Mouse (Mus musculus) ES-E14 (cell line): ENCODE measurements around the gene Pik3cd. TPM values are rescaled to one million over a fixed set of nuclear protein-coding genes. Genes with fewer than 3 reads are reported as not detected.
A peak's percentile ranks its signal among the peaks of the same experiment; 100 is the strongest.

ENCODE experiments used
- DNase-seq: peaks from one replicate; pipeline ENCODE4 v3.0.0-alpha.2; 2013; ENCODE audit warnings: low read depth, low spot score
- H3K27ac ChIP-seq: 2 replicates; pipeline ENCODE4 v1.5.1; 2012; ENCODE audit warnings: low read depth, mild to moderate bottlenecking, low read length, moderate library complexity, mixed read lengths; ENCODE audit not compliant: poor library complexity, insufficient read depth, severe bottlenecking
- H3K36me3 ChIP-seq: 2 replicates; pipeline ENCODE4 v1.6.1; 2012; ENCODE audit warnings: mild to moderate bottlenecking, low read length, moderate library complexity, mixed read lengths; ENCODE audit not compliant: control insufficient read depth, poor library complexity, insufficient read depth, severe bottlenecking
- H3K4me1 ChIP-seq, 2 experiments: fragments of 150-350 bp in 1 of 2; sonication (generic) in 1 of 2; 2 replicates each; pipeline ENCODE4 v1.6.1; 2012; ENCODE audit warnings: low read length in 2 of 2, mild to moderate bottlenecking in 1 of 2, mixed read lengths in 1 of 2; ENCODE audit not compliant: control insufficient read depth in 2 of 2, insufficient read depth in 2 of 2, poor library complexity in 1 of 2
- H3K4me3 ChIP-seq, 2 experiments: fragments of 150-350 bp in 1 of 2; sonication (generic) in 1 of 2; 2 replicates each; pipeline ENCODE4 v1.5.1; 2012; ENCODE audit warnings: low read length in 2 of 2, low read depth in 1 of 2, mild to moderate bottlenecking in 1 of 2, mixed read lengths in 1 of 2; ENCODE audit not compliant: insufficient read depth in 1 of 2, poor library complexity in 1 of 2, severe bottlenecking in 1 of 2
- H3K9ac ChIP-seq: 2 replicates; pipeline ENCODE4 v1.6.1; 2012; ENCODE audit warnings: low read depth, mild to moderate bottlenecking, low read length, mixed read lengths; ENCODE audit not compliant: poor library complexity, insufficient read depth, severe bottlenecking
- H3K9me3 ChIP-seq: fragments of 150-350 bp; sonication (generic); 2 replicates; pipeline ENCODE4 v1.6.1; 2012; ENCODE audit warnings: low read depth, mild to moderate bottlenecking, low read length; ENCODE audit not compliant: control insufficient read depth, insufficient read depth
- CHD2 ChIP-seq: IDR thresholded peaks from 2 replicates; pipeline ENCODE4 v1.6.1; 2014; ENCODE audit warnings: mild to moderate bottlenecking, low read depth, low read length, inconsistent platforms
- HCFC1 ChIP-seq: IDR thresholded peaks from 2 replicates; pipeline ENCODE4 v1.6.1; 2012; ENCODE audit warnings: low read length, inconsistent platforms, borderline replicate concordance; ENCODE audit not compliant: insufficient read depth
- MAFK ChIP-seq: IDR thresholded peaks from 2 replicates; pipeline ENCODE4 v1.6.1; 2014; ENCODE audit warnings: mild to moderate bottlenecking, low read depth, low read length, inconsistent platforms; ENCODE audit not compliant: insufficient read depth
- ZC3H11A ChIP-seq: IDR thresholded peaks from 2 replicates; pipeline ENCODE4 v1.6.1; 2012; ENCODE audit warnings: low read depth, mild to moderate bottlenecking, inconsistent platforms, low read length, borderline replicate concordance
- ZNF384 ChIP-seq: IDR thresholded peaks from 2 replicates; pipeline ENCODE4 v1.6.1; 2012; ENCODE audit warnings: low read depth, low read length, inconsistent platforms
- in situ Hi-C, 2 experiments: fragments of 600-800 bp; cut with MboI; formaldehyde crosslinking; loops; one replicate each; pipeline ENCODE4 v1.15.1; 2025; ENCODE audit warnings: low sequenced_read_pairs in 2 of 2, inconsistent platforms in 1 of 2; ENCODE audit not compliant: unreplicated experiment in 2 of 2
- total RNA-seq: library from RNA; depleted of rRNA; stranded (reverse); fragments of 300-350 nt; gene quantifications from 2 replicates; pipeline ENCODE4 v1.2.3, GENCODE M21; 2012

Pik3cd gene
- total RNA-seq, 1 experiment, result 6.4 TPM

GRCm38 (mm10) chr4:149710510-149710909 is 8.1 kb upstream of the Pik3cd start:
- H3K9ac ChIP-seq, result peak overlapping the region; percentile 47; the same call in 1 of the 2 replicates
- H3K27ac ChIP-seq, result no peak overlapping the region; the same call in 1 of the 2 replicates
- DNase-seq, result peak; percentile 82
- H3K4me3 ChIP-seq, result no peak overlapping the region
- peaks cover 0 to 1% of the 10 kb centered on the region in 2 experiments; a peak in 1 of 4 replicates for H3K4me1 ChIP-seq
- H3K9me3 ChIP-seq, result no peaks in the 10 kb centered on the region
- no peaks in the 10 kb centered on the region for H3K36me3 ChIP-seq
- in situ Hi-C loops, result no loop called here
- TF ChIP-seq ZNF384 (no peak), ZC3H11A (no peak), HCFC1 (no peak), MAFK (no peak), CHD2 (no peak)

- no peak overlapping the region for H3K9ac ChIP-seq
- H3K36me3 ChIP-seq, result no peaks in the 10 kb centered on the region
- no peaks in the 10 kb centered on the region for H3K9me3 ChIP-seq
- no peak overlapping the region for H3K4me3 ChIP-seq
- DNase-seq, result no peak
- peaks cover 0 to 3% of the 10 kb centered on the region in 2 experiments; a peak in 1 of 4 replicates for H3K4me1 ChIP-seq
- in situ Hi-C loops, result no loop called here
- TF ChIP-seq MAFK (no peak), CHD2 (no peak), ZNF384 (no peak), HCFC1 (no peak), ZC3H11A (no peak)
- no peak overlapping the region for H3K27ac ChIP-seq
Observed at GRCm38 (mm10) chr4:149705941-149706340, 3.6 kb upstream of the Pik3cd start.

GRCm38 (mm10) chr4:149705298-149705697 is 2.9 kb upstream of the Pik3cd start:
- TF ChIP-seq MAFK (no peak), HCFC1 (no peak), ZNF384 (no peak), ZC3H11A (no peak), CHD2 (no peak)
- H3K9ac ChIP-seq, result no peak overlapping the region
- H3K4me1 ChIP-seq, result peaks cover 0 to 2% of the 10 kb centered on the region in 2 experiments; a peak in 1 of 4 replicates
- H3K36me3 ChIP-seq, result no peaks in the 10 kb centered on the region
- no peak for DNase-seq
- H3K9me3 ChIP-seq, result no peaks in the 10 kb centered on the region
- H3K4me3 ChIP-seq, result no peak overlapping the region
- in situ Hi-C loops, result no loop called here
- no peak overlapping the region for H3K27ac ChIP-seq

- no peaks in the 10 kb centered on the region for H3K9me3 ChIP-seq
- in situ Hi-C loops, result no loop called here
- peaks cover 0 to 6% of the 10 kb centered on the region in 2 experiments; a peak in 1 of 4 replicates for H3K4me1 ChIP-seq
- TF ChIP-seq HCFC1 (no peak), ZC3H11A (no peak), CHD2 (no peak), MAFK (no peak), ZNF384 (no peak)
- no peak overlapping the region for H3K27ac ChIP-seq
- no peaks in the 10 kb centered on the region for H3K36me3 ChIP-seq
- H3K9ac ChIP-seq, result no peak overlapping the region
- no peak for DNase-seq
- no peak overlapping the region for H3K4me3 ChIP-seq
Observed at GRCm38 (mm10) chr4:149701426-149702209, 753 bp downstream of the Pik3cd start.

GRCm38 (mm10) chr4:149699953-149700352 is 2.4 kb downstream of the Pik3cd start:
- in situ Hi-C loops, result no loop called here
- no peaks in the 10 kb centered on the region for H3K36me3 ChIP-seq
- no peak overlapping the region for H3K27ac ChIP-seq
- H3K9ac ChIP-seq, result no peak overlapping the region
- H3K4me1 ChIP-seq, result peaks cover 0 to 13% of the 10 kb centered on the region in 2 experiments; a peak in 1 of 4 replicates
- no peak for DNase-seq
- no peaks in the 10 kb centered on the region for H3K9me3 ChIP-seq
- no peak for TF ChIP-seq ZC3H11A
- no peak for TF ChIP-seq CHD2
- no peak for TF ChIP-seq MAFK
- no peak for TF ChIP-seq HCFC1
- TF ChIP-seq ZNF384, result no peak
- H3K4me3 ChIP-seq, result no peak overlapping the region
